Mouse (Mus musculus) left cerebral cortex, postnatal 4 days (tissue): ENCODE measurements around the gene Kif3b. TPM values are rescaled to one million over a fixed set of nuclear protein-coding genes. Genes with fewer than 3 reads are reported as not detected.

Experiments used
- DNase-seq: peaks from one replicate; pipeline ENCODE4 v3.0.0-alpha.2; 2022
- intact Hi-C: fragments of 180-260 bp; cut with DNase I; formaldehyde crosslinking; loops from one replicate; pipeline ENCODE4 v1.15.1; 2025
- total RNA-seq, 2 experiments: library from RNA; stranded (reverse); gene quantifications; 2 replicates each; pipeline ENCODE4 v1.2.3; 2021

The Kif3b gene
- total RNA-seq, 2 experiments from 2014 or later = 109 to 110 TPM

GRCm38 (mm10) chr2:153295196-153295595 is 4.0 kb downstream of the Kif3b start:
- intact Hi-C loops = no loop called here
- DNase-seq = no peak

DNA sequence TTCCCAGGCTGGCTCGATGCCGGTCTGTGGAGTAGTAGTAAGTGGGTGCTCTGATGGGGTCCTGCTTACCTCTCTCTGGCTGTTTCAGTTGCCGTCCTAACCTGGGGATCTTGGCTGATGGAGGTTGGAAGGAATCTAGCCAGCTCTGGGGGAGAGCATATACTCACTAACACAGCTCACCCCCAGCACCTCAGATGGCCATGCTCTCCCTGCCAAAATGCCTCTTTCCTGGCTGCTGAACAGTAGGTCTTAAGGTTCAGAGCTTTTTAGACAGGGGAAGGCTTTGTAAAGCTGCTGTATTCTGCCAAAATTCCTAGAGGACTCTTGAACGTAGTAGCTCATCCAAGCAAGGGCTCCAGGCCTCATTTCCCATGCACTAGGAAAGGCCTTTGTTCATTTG is 6.6 kb downstream of the Kif3b start:
- intact Hi-C loops = no loop called here
- DNase-seq = no peak

- intact Hi-C loops = no loop called here
- no peak for DNase-seq
Measured at GRCm38 (mm10) chr2:153298460-153298859, 7.2 kb downstream of the Kif3b start.

GRCm38 (mm10) chr2:153298863-153299262 is 7.7 kb downstream of the Kif3b start:
- intact Hi-C loops = no loop called here
- no peak for DNase-seq

DNA sequence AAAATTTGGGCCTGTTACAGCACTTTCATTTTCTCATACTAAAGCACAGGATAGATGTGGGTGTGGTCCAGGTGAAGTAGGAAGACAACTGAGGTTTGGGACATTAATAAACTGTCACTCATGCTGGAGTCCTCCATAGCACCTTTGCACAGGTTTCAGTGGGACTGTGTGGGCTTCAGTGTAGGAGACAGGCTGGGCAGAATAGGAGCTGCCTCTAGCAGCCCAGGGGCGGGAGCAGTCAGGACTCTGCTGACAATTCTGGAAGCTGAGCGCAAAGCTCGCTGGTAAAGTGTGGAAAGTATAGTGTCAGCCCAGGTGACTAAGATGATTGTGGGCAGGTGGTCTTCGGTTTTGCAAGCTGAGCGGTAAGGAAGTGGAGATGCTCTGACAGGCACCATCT is 9.9 kb downstream of the Kif3b start:
- intact Hi-C loops = no loop called here
- DNase-seq = no peak

GRCm38 (mm10) chr2:153305240-153305639 is 14.0 kb downstream of the Kif3b start:
- DNase-seq = no peak
- intact Hi-C loops = no loop called here

DNA sequence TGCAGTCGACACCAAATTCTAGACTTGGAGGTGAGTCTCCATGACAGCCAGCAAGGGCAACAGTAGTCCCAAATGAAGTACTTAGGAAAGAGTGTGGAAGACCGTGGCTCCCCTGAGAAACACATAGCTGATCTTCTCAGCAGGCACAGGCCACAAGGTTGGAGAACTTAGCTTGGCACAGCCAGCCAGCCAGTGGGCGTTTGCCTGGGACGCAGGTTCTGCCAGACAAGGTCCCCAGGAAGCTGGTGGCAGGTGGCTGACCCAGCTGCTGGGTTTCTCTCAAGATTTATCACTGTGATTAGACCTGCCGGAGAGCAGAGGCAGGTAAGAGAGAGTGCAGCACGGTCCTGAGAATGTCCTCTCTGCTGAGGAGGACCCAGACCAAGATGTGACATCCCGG is 17.4 kb downstream of the Kif3b start:
- intact Hi-C loops = no loop called here
- no peak for DNase-seq

- DNase-seq = no peak
- intact Hi-C loops = no loop called here
Measured at GRCm38 (mm10) chr2:153309106-153309505, 17.9 kb downstream of the Kif3b start.

GRCm38 (mm10) chr2:153310228-153310627 is 19.0 kb downstream of the Kif3b start:
- no peak for DNase-seq
- intact Hi-C loops = no loop called here

GRCm38 (mm10) chr2:153312884-153313283 is 21.7 kb downstream of the Kif3b start:
- no peak for DNase-seq

DNA sequence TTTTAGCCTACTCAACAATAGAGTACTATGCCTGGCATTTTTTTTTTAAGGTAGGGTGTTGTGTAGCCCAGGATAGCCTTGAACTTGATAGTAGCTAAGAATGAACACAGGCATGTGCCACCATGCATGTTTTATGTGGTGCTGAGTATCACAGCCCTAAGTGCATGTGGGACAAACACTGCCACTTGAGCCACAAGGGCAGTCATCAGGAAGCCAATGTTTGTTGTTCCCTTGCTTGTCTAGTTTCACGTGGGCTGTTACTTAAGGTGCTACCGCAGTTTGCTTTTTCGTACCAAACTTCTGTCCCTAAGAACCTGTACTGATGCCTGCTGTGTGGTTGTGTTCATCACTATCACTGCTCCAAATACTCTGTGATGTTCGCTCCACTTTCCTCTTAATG is 27.2 kb downstream of the Kif3b start:
- intact Hi-C loops = no loop called here
- DNase-seq = no peak

More at GRCm38 (mm10) chr2:153312884-153313283, 21.7 kb downstream of the Kif3b start:
- intact Hi-C loops = no loop called here

- intact Hi-C loops = no loop called here
- no peak for DNase-seq
Measured at GRCm38 (mm10) chr2:153319036-153319643, 27.9 kb downstream of the Kif3b start.

GRCm38 (mm10) chr2:153325706-153326376 is 34.6 kb downstream of the Kif3b start:
- DNase-seq = no peak
- intact Hi-C loops = no loop called here

DNA sequence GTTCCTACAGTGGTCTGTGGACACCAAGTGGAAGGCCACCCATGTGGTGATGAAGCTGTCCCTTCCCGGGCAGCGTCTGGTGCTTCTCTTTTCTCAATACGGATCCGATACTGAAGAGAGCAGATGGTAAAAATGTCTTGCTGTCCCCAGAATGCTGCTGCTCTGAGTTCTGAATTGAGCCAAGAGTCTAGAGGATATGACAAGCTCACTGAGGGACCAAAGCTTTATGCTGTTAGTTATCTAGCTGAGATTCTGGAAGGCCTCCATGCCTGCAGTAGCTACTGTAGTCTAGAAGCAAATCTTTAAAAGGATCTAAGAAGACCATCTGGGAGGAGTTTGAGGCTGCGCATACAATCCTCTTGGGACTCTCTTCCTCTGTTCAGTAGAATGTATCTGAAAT is 41.1 kb downstream of the Kif3b start:
- no peak for DNase-seq
- intact Hi-C loops = no loop called here

DNA sequence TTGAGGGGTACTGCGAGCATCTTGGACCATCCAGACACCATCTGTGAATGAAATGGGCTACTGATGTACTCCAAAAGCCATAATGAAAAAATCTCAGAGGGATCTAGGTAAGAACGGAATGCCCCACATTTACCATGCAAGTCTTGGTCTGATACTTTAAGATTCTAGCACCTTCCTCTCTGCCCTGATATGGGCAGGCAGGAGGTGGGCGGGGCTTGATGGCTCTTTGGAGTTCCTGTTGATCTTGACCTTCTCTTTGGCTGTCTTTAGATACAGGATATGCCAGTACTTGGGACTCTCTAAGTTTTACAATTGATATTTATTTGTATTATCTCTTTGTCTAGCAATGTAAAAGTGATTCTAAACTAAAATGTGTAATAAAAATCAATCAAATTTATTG is 41.8 kb downstream of the Kif3b start:
- no peak for DNase-seq
- intact Hi-C loops = no loop called here

DNA sequence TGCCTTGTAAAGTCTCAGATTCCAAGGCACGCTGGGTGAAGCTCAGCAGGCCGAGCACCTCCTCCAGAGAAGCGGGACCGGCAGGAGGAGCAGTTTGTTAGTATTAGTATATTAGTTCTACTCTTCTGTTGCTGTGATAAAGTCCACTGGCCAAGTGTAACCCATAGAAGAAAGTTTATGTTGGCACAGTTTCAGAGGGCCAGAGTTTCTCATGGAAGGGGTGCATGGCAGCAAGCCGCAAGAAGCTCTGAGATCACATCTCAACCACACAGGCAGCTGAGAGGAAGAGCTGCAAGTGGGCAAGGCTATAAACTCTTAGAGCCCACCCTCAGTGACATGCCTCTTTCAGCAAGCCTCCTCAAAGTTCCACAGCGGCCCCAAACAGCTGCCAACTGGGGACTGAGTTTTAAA is 42.6 kb downstream of the Kif3b start:
- intact Hi-C loops = no loop called here

DNA sequence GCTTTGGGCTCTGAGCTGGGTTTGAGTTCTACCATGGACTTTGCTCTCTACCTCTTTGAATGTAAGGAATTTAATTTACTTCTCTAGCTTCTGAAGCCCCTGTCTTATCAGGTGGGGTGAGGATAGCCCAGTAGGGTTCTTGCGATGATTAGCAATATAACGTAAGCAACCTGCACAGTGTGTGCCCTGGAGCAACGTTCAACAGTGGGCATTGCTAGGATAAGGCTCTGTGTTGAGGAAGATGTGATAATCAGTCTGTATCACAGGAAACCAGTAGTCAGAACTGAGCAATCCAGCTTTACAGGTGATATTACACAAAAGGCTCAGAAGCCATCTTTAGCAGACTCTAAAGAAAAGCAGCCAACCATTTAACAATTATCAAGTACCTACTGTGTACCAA is 43.1 kb downstream of the Kif3b start:
- intact Hi-C loops = no loop called here

More for the DNA sequence above, 42.6 kb downstream of the Kif3b start:
- DNase-seq = no peak

DNA sequence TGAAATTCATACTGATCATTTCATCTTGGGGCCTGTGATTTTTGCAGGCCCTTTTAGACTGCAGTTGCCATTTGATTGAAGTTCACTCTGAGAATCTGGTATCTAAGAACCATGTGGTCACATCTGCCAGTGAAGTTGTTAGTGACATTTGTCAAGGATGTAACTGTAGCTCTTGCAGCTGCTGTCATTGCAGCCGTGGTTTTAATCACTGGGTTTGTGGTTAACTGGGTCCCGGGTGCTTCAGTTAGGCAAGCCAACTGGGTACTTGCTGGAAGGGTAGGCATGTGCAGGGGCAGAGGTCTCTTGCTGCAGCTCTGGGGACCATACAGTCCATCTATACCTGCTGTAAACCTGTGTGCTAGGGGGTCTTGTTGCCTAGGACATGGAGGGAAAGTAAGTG is 44.9 kb downstream of the Kif3b start:
- intact Hi-C loops = no loop called here
- DNase-seq = no peak

More for the DNA sequence above, 43.1 kb downstream of the Kif3b start:
- no peak for DNase-seq

- DNase-seq = no peak
- intact Hi-C loops = no loop called here
Measured at GRCm38 (mm10) chr2:153338361-153339350, 47.4 kb downstream of the Kif3b start.

GRCm38 (mm10) chr2:153342166-153342565 is 51.0 kb downstream of the Kif3b start:
- no peak for DNase-seq
- intact Hi-C loops = no loop called here

- intact Hi-C loops = no loop called here
Measured at GRCm38 (mm10) chr2:153342602-153343001, 51.4 kb downstream of the Kif3b start.

More at GRCm38 (mm10) chr2:153342602-153343001, 51.4 kb downstream of the Kif3b start:
- no peak for DNase-seq
